Mouse (Mus musculus): ENCODE measurements around the gene Cpt1c.

Gene Cpt1c

DNA sequence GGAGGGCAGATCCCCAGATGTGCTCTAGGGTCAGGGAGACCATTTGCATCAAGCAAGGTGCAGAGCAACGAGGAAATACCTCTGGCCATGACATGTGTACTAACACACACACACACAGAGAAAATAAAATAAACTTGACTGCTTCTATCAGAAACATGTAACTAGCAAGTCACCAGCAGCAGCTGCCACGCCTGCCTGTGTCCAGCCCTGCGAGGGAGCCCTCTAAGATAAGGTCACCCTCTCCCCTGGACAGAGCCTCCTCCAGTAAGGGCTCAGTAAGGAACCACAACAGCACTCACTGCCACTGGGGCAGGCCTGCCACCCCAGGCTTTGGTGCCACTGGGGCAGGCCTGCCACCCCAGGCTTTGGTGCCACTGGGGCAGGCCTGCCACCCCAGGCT, 56.4 kb downstream of the Cpt1c start:
- DNase-seq (ENCODE audit: low spot score in 2 of 2), result no peak

DNA sequence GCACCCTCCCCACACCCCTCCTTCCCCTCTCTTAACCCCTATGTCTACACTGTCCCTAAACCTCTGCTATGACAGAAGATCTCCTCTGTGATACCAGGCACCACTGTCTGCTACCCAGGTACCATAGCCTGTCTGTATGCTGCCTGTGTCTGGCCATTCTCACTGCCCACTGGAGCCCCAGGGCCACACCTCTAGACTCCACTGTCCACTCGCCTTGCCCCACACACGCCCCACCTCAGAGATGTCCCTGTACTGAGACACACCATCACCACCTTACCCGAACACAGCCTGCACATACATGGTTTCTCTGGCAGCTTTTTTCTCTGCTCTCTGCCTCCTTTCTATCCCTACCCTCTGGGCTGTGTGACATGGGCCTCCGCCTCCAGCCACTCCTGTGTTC, 57.8 kb downstream of the Cpt1c start:
- DNase-seq (ENCODE audit: low spot score in 2 of 2), result no peak

DNA sequence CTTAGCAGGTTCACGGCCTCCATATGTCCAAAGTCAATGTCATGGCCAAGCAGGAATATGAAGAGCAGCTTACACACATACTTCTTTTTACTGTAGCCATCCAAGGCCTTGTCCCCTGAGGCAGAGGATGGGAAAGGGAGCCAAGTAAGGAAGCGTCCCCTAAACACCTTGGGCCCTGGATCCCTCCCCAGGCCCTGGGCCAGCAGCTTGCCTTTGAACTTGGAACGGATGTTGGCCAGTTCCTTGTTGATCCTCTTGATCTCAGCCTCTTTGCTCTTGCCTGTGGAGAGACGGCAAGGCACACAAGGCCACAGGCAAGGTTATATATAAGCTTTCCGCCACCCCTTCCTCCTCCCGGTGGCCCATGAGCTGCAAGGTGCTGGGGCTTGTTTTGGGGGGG, 58.5 kb downstream of the Cpt1c start:
- no peak for DNase-seq (ENCODE audit: low spot score in 2 of 2)

DNA sequence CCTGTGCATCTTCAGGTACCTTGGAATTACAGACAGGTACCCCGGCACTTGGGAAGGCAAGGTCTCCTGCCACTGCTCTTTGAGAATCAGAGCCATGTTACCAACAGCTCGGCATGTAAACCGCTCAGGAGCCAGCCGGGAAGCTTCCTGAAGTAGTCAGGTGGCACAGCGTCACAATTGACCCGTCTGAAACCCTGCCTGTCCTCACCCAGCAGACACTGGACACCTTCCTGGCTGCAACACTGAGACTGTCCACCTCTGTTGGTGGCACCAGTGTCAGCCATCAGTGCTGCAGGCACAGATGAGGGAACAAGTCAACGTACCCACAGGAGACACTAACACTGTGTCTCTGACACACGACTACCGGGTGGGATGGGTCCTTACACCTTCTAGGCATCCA, 59.3 kb downstream of the Cpt1c start:
- DNase-seq (ENCODE audit: low spot score in 2 of 2), result no peak

DNA sequence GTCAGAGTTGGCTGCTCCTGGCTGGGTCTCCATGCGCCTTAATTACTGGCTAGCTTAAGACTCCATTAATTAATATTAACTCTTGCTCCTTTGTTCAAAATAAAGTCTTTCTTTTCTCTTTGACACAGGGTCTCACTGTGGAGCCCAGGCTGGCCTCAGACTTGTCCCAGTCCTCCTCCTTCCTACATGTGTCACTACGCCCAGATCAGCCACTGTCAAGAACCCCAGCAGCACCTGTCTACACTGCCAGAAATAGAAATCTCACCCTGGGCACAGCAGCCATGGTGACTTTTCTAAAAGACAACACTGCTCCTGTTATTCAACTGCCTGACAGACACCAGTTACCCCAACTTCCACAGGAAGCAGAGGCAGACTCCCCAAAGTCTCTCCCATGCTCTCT, 60.3 kb downstream of the Cpt1c start:
- DNase-seq (ENCODE audit: low spot score in 2 of 2), result no peak

All from frontal cortex, postnatal 14 days (tissue).